Mouse (Mus musculus) hindbrain, embryonic 14.5 days (tissue): Measurements from ENCODE around the gene 1500009C09Rik. TPM values are rescaled to one million over a fixed set of nuclear protein-coding genes. Genes with fewer than 3 reads are reported as not detected.

ENCODE experiments used
- ATAC-seq: fragments of 200-750 bp; cut with Nextera tagmentation; 2 replicates; pipeline ENCODE4 v1.8.0; 2017; ENCODE audit warnings: moderate number of reproducible peaks, mild to moderate bottlenecking, moderate TSS enrichment, moderate library complexity; ENCODE audit not compliant: low FRiP score
- DNase-seq: peaks from one replicate; pipeline ENCODE4 v3.0.0-alpha.2; 2015; ENCODE audit warnings: low spot score
- H3K27ac ChIP-seq: fragments of 300-500 bp; sonication (generic); 2 replicates; pipeline ENCODE4 v1.5.1; 2014; ENCODE audit warnings: mild to moderate bottlenecking, moderate library complexity
- H3K27me3 ChIP-seq: fragments of 300-500 bp; sonication (generic); 2 replicates; pipeline ENCODE4 v1.6.1; 2014; ENCODE audit warnings: mild to moderate bottlenecking, low read length, mixed read lengths; ENCODE audit not compliant: control insufficient read depth, insufficient read depth
- H3K36me3 ChIP-seq: fragments of 300-500 bp; sonication (generic); replicated peaks from 2 replicates; pipeline ENCODE4 v1.6.1; 2014; ENCODE audit not compliant: control insufficient read depth, insufficient read depth
- H3K4me1 ChIP-seq: fragments of 300-500 bp; sonication (generic); replicated peaks from 2 replicates; pipeline ENCODE4 v1.6.1; 2014; ENCODE audit warnings: antibody characterized with exemption, low read length, mixed read lengths; ENCODE audit not compliant: control insufficient read depth, insufficient read depth
- H3K4me2 ChIP-seq: fragments of 300-500 bp; sonication (generic); replicated peaks from 2 replicates; pipeline ENCODE4 v1.6.1; 2014; ENCODE audit warnings: mild to moderate bottlenecking, moderate library complexity
- H3K4me3 ChIP-seq: fragments of 300-500 bp; sonication (generic); replicated peaks from 2 replicates; pipeline ENCODE4 v1.5.1; 2014; ENCODE audit warnings: mild to moderate bottlenecking, low read length
- H3K9ac ChIP-seq: fragments of 300-500 bp; sonication (generic); 2 replicates; pipeline ENCODE4 v1.6.1; 2014
- H3K9me3 ChIP-seq: fragments of 300-500 bp; sonication (generic); 2 replicates; pipeline ENCODE4 v1.6.1; 2016; ENCODE audit warnings: low read length; ENCODE audit not compliant: control insufficient read depth
- WGBS: fragments of 180-500 bp; shearing (Covaris S2); extraction: QIAGEN DNeasy Blood & Tissue Kit; methylation state at CpG from one replicate; pipeline ENCODE4 v1.1.7; 2014; 5-methylcytosine and 5-hydroxymethylcytosine counted together
- polyA plus RNA-seq: library from polyadenylated mRNA; unstranded; fragments of >200 nt; fragmentation: Nextera tagmentation; extraction: Ambion mirVana; gene quantifications from 2 replicates; pipeline ENCODE4 v1.2.1, GENCODE M21; 2014

1500009C09Rik gene
- polyA plus RNA-seq, 1 experiment from 2014 or later, result 13.2 TPM

GRCm38 (mm10) chr15:82268185-82268584 lies 16.0 kb downstream of the 1500009C09Rik start:
- no peak; the same call in 1 of the 2 replicates for ATAC-seq
- no peaks in the 10 kb centered on the region for H3K36me3 ChIP-seq
- 11% methylated on average over 3 of the region's 3 CpGs for WGBS
- peak overlapping the region; percentile 70 for H3K27ac ChIP-seq
- no peak overlapping the region for H3K4me2 ChIP-seq
- H3K4me1 ChIP-seq, result peaks cover 20% of the 10 kb centered on the region
- H3K9me3 ChIP-seq, result no peaks in the 10 kb centered on the region
- peak; percentile 56 for DNase-seq
- H3K4me3 ChIP-seq, result no peak overlapping the region
- 0 out of 2 replicates have a peak overlapping the region, but pooled peaks have one; percentile 17 for H3K9ac ChIP-seq
- no peaks in the 10 kb centered on the region for H3K27me3 ChIP-seq

- H3K27me3 ChIP-seq, result no peaks in the 10 kb centered on the region
- no peaks in the 10 kb centered on the region for H3K36me3 ChIP-seq
- peak overlapping the region; percentile 70; the same call in 1 of the 2 replicates for H3K27ac ChIP-seq
- H3K9ac ChIP-seq, result no peak overlapping the region
- peaks cover 20% of the 10 kb centered on the region for H3K4me1 ChIP-seq
- WGBS, result 77% methylated on average over 9 of the region's 9 CpGs
- ATAC-seq (no peak), DNase-seq (no peak)
- no peak overlapping the region for H3K4me3 ChIP-seq
- H3K9me3 ChIP-seq, result no peaks in the 10 kb centered on the region
- no peak overlapping the region for H3K4me2 ChIP-seq
Measured at GRCm38 (mm10) chr15:82268783-82269182, 16.6 kb downstream of the 1500009C09Rik start.

GRCm38 (mm10) chr15:82271201-82271600 lies 19.0 kb downstream of the 1500009C09Rik start:
- no peak overlapping the region for H3K4me2 ChIP-seq
- no peak overlapping the region for H3K4me3 ChIP-seq
- peak; percentile 84 for DNase-seq
- no peaks in the 10 kb centered on the region for H3K36me3 ChIP-seq
- H3K27me3 ChIP-seq, result no peaks in the 10 kb centered on the region
- H3K27ac ChIP-seq, result no peak overlapping the region
- H3K4me1 ChIP-seq, result peaks cover 28% of the 10 kb centered on the region
- 2% methylated on average over 5 of the region's 5 CpGs for WGBS
- ATAC-seq, result no peak
- no peaks in the 10 kb centered on the region for H3K9me3 ChIP-seq
- H3K9ac ChIP-seq, result no peak overlapping the region

- H3K27ac ChIP-seq, result no peak overlapping the region
- no peak for DNase-seq
- H3K9me3 ChIP-seq, result no peaks in the 10 kb centered on the region
- H3K4me3 ChIP-seq, result no peak overlapping the region
- 89% methylated on average over 6 of the region's 6 CpGs for WGBS
- no peak overlapping the region for H3K4me2 ChIP-seq
- no peak for ATAC-seq
- no peak overlapping the region for H3K9ac ChIP-seq
- H3K4me1 ChIP-seq, result peaks cover 39% of the 10 kb centered on the region
- no peaks in the 10 kb centered on the region for H3K36me3 ChIP-seq
- H3K27me3 ChIP-seq, result no peaks in the 10 kb centered on the region
Measured at GRCm38 (mm10) chr15:82272295-82272694, 20.1 kb downstream of the 1500009C09Rik start.

- peaks cover 31% of the 10 kb centered on the region for H3K4me1 ChIP-seq
- WGBS, result 33% methylated on average over 6 of the region's 6 CpGs
Measured at GRCm38 (mm10) chr15:82274593-82274926, 22.4 kb downstream of the 1500009C09Rik start, which contains the start of gene Sept3. Sept3 (plus strand) TSS chr15:82274893.

GRCm38 (mm10) chr15:82274927-82275901 lies 23.0 kb downstream of the 1500009C09Rik start:
- WGBS, result under 1% methylated on average over 67 of the region's 86 CpGs
- peaks cover 31% of the 10 kb centered on the region for H3K4me1 ChIP-seq

More at GRCm38 (mm10) chr15:82274593-82274926, 22.4 kb downstream of the 1500009C09Rik start, which contains the start of gene Sept3:
- H3K9ac ChIP-seq, result peak within 1 kb of the TSS; percentile 92
- H3K27ac ChIP-seq, result peak within 1 kb of the TSS; percentile 97
- H3K4me2 ChIP-seq, result peak within 1 kb of the TSS; percentile 94
- DNase-seq (no peak), ATAC-seq (no peak)
- no peaks in the 10 kb centered on the region for H3K27me3 ChIP-seq
- peaks cover 9% of the 10 kb centered on the region for H3K36me3 ChIP-seq
- H3K9me3 ChIP-seq, result no peaks in the 10 kb centered on the region
- peak within 1 kb of the TSS; percentile 75 for H3K4me3 ChIP-seq

GRCm38 (mm10) chr15:82277591-82277990 lies 25.4 kb downstream of the 1500009C09Rik start:
- Histone ChIP-seq H3K9me3 (no peaks in the 10 kb centered on the region), H3K4me2 (peak overlapping the region; percentile 94), H3K27me3 (no peaks in the 10 kb centered on the region), H3K9ac (peak overlapping the region; percentile 32; the same call in 1 of the 2 replicates), H3K4me1 (peaks cover 27% of the 10 kb centered on the region), H3K27ac (no peak overlapping the region), H3K4me3 (peak overlapping the region; percentile 75), H3K36me3 (peaks cover 37% of the 10 kb centered on the region)
- ATAC-seq (no peak), DNase-seq (no peak)
- 61% methylated on average over 5 of the region's 5 CpGs for WGBS

More at GRCm38 (mm10) chr15:82274927-82275901, 23.0 kb downstream of the 1500009C09Rik start:
- Histone ChIP-seq H3K9me3 (no peaks in the 10 kb centered on the region), H3K4me2 (peak overlapping the region; percentile 94), H3K27ac (peak overlapping the region; percentile 97), H3K4me3 (peak overlapping the region; percentile 75), H3K9ac (peak overlapping the region; percentile 92), H3K27me3 (no peaks in the 10 kb centered on the region), H3K36me3 (peaks cover 16% of the 10 kb centered on the region)
- ATAC-seq (peak; percentile 73), DNase-seq (peak; percentile 79)

- Histone ChIP-seq H3K27ac (no peak overlapping the region), H3K27me3 (no peaks in the 10 kb centered on the region), H3K9ac (no peak overlapping the region), H3K9me3 (no peaks in the 10 kb centered on the region), H3K4me1 (peaks cover 21% of the 10 kb centered on the region), H3K36me3 (peaks cover 67% of the 10 kb centered on the region), H3K4me2 (no peak overlapping the region), H3K4me3 (no peak overlapping the region)
- WGBS, result 81% methylated on average over 4 of the region's 4 CpGs
- ATAC-seq (no peak), DNase-seq (no peak)
Measured at GRCm38 (mm10) chr15:82280638-82281037, 28.4 kb downstream of the 1500009C09Rik start.

- no peak for ATAC-seq
- no peaks in the 10 kb centered on the region for H3K27me3 ChIP-seq
Measured at GRCm38 (mm10) chr15:82286157-82286556, 34.0 kb downstream of the 1500009C09Rik start.

More at GRCm38 (mm10) chr15:82286157-82286556, 34.0 kb downstream of the 1500009C09Rik start:
- H3K36me3 ChIP-seq, result peaks cover 97% of the 10 kb centered on the region
- H3K4me3 ChIP-seq, result no peak overlapping the region
- H3K9me3 ChIP-seq, result no peaks in the 10 kb centered on the region
- WGBS, result 68% methylated on average over 12 of the region's 12 CpGs
- no peak overlapping the region for H3K27ac ChIP-seq
- no peak overlapping the region for H3K4me2 ChIP-seq
- no peaks in the 10 kb centered on the region for H3K4me1 ChIP-seq
- DNase-seq, result no peak
- no peak overlapping the region for H3K9ac ChIP-seq
